Mouse (Mus musculus): ENCODE data around the gene Igfbpl1.

Igfbpl1 gene

DNA sequence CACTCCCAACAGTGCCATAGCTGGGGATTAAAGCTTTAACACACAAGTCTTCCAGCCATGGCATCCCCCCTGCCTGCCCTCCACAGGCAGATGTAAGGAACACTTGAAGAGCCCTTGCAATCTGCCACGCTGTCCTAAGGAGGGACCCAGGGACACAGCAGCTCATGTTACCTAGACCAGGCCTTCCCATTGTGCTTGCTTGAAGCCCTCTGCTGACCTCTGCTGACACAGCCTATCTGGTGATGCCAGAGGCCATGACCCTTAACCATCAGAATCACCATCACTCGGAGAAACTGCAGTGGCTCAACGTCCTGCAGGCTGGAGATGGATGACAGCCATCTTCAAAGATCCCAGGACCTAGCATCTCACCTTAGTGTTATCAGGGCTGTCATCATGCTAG is 4.7 kb downstream of the Igfbpl1 start:
- no peak for DNase-seq

DNA sequence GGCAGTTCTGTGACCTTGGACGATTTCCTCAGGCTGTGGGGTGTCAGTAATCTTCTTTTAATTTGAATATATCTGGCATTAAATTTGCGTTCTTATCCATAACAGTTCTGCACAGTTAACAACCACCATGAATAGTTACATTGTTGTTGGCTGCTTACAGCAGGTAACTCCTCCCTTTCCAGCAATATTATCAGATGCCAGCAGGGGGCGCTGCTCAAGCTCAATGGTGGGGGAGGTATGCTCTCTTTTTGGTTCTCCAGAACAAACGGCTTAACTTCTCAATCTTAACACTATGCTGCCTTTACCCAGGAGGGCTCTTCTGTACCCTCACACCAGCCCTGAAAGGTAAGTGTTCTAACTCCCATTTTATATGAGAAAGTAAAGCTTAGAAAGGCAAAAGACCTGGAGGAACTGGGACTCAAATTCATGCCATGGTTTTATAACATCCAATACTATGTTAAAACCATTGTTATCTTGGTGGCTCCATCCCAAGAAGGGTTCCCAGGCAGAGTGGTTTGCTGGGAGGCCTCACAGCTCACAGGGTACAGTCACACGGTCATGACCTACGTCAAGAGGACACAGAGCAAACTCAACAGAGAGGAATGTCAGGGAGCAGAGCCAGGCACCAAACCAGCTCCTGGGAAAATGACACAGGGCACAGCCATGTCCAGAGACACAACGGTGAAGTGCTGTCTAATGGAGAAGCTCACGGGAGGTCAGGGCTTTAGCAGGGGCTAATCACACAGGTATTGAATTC is 6.5 kb downstream of the Igfbpl1 start:
- peak; percentile 81 to 83 for DNase-seq

DNA sequence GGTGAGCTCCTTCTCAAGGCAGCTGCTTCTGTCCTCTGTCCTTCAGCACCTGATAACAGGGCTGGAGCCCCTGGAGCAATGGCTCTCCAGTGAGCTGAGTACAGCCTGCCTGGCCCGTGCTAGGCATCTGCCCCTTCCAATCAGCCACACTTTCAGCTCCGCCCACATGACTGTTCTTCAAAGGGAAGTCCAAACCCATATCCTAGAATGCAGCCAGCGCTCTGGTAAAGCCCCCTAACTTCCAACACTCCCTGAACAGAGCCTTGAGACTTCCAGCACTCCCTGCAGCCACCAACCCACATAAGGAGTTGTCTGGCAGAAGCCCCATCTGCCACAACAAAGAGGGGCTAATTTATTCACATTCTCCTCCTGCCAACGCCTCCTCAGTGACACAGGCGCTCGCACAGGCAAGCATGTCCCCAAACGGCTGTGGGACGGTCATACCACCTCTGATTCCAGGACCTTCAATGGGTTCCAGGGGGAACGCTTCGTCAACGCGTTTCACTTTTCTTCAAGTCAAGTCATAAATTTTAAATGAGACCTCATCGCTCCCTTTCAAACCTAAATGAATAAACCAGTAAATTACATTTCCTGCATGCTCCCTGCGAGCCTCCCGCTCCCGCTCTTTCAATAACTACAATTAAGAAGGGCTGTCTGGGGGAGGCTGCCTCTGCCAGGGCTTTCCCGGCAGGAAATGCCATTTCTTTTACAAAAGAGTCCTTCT is 7.4 kb downstream of the Igfbpl1 start:
- DNase-seq: peak in 1 of 2 experiments; percentile 14

DNA sequence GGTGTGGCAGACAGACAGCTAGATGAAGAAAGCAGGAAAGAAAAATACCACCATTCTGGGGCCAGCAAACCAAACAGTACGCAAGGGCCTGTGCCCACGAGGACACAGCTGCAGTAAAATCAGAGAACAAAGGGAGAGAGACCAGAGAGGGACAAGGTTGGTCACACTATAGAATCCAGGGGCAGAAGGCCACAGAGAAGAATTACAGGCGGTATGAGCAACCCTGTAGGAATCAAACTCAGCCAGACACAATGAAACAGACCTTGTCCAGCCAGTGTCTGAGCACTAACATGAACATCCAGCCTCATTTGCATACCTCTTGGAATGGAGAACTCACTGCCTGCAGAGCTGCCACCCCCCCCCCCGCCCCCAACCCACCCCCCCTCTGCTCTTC is 7.9 kb downstream of the Igfbpl1 start:
- DNase-seq: no peak

DNA sequence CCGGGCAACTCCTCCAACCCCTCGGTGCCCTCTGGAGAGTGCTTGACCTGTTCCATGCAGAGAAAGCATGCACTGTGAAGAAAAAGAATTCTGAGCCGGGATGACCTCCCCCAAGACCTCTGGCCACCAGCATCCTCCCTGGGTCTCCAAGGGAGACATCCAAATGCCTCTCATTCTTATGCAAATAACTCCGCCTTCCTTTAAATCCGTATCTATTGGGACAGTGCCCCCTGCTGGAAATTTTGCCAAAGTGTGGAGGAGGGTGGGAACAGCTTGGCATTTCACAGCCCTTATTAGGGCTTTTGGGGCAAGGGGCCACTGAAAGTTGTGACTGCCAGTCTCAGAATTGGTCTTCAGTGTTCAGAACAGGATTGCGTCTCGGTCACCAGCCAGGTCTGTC is 11.2 kb downstream of the Igfbpl1 start:
- DNase-seq: peak; percentile 50 to 51

DNA sequence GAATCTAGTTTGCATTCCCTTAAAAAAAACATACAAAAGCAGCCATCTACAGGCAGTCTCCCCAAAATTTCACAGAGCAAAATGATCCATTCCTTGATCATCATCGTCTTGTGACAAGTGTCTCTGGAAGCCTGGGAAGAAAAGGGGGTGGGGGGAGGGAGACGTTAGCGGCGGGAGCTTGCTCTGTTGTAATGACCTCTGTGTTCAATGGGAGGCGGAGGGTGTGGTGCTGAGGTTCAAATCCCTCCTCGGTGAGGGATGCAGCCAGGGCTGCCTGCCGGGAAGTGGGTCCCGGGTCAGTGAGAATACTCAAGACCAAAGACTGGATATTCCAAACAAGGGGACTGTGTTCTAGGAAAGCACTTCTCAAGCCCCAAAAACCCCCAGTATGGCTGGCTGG is 15.5 kb downstream of the Igfbpl1 start:
- DNase-seq: no peak

DNA sequence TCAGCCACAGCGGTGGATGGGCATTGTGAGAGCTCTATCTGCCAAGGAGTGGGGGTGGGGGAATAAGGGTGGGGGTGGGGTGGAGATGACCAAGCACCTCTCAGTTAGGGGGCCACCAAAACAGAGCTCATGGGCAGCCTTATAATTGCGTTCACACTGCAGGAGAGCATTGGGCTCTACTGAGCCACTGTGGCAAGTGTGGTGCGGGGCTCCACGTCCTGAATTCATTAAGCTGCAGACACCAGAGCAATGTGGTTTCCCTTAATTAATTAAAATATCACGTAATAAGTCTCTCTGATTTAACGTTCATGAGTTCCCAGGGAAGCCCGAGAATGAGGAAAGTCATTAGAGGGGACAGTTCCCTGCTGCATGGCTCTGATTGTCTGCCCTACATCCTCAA is 18.7 kb downstream of the Igfbpl1 start:
- no peak for DNase-seq

DNA sequence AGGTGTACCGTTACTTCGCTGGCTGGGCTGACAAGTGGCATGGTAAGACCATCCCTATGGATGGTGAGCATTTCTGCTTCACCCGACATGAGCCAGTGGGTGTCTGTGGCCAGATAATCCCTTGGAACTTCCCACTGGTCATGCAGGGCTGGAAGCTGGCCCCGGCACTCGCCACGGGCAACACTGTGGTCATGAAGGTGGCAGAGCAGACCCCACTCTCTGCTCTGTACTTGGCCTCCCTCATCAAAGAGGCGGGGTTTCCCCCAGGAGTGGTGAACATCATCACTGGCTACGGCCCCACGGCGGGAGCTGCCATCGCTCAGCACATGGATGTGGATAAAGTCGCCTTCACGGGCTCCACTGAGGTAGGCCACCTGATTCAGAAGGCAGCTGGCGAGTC is 23.8 kb downstream of the Igfbpl1 start:
- no peak for DNase-seq

DNA sequence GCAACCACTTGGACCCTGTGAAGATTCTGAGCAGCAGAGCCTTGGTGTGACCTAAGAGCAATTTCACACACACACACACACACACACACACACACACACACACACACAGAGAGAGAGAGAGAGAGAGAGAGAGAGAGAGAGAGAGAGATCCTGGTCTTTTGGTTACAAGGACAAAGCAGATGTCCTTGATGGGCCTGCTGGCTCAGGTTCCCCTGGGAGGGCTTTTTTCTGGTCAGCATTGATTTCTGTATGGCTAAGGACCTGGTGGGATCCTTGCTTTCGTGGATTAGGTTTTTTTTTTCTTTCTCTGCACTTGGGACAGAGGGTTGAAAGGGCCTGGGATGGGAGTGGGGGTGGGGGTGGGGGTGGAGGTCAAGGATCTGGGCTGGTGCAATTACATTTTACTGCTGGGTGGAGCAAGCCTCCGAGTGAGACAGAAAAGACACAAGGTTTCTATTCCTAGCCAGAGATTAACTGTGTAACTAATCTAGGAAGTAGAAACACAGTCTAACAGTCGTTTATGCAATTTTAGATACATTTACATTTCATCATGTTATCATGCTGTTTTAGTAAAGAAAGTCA is 26.7 kb downstream of the Igfbpl1 start:
- DNase-seq: no peak

DNA sequence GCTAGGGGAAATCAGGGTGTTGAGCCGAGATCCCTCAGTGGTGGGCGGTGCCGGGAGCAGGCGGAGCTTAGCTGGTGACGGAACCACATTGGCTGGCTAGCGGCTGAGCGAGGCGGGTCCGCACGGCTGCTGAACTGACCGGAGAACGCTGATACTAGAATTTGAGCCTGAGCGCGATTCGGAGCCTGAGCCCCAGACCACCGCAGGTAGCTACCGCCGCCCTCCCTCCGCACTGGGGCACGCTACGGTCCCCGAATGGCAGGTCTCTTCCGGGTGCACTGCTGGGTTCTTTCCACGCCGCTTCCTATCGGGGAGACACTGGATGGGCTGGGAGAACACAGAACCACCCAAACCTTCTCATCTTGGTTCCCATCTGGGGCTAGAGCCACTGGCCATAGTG is 27.8 kb downstream of the Igfbpl1 start, which contains the start of gene Aldh1b1:
Gene Aldh1b1, plus strand, starts transcription at position 59 of the 400 bp plus-strand sequence.
- DNase-seq: peak; percentile 80 to 84

DNA sequence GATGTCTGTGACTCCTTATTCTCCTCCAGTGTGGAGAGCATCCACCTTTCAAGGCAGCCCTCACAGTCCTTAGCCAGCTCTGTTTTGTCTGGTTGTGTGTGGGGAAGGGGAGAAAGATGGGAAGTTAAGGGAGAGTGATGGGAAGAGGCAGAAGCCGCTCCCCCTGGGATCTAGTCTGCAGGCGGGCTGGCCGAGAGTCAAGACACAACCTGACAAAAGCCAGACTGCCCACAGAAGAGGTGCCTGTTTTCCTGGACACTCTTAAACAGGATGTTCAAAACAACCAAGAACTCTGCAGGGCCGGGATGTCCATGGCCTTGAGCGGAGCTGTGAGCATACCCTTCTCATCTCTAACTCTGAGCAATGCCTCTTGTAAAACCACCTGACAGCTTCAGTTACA is 30.0 kb downstream of the Igfbpl1 start:
- DNase-seq: no peak

DNA sequence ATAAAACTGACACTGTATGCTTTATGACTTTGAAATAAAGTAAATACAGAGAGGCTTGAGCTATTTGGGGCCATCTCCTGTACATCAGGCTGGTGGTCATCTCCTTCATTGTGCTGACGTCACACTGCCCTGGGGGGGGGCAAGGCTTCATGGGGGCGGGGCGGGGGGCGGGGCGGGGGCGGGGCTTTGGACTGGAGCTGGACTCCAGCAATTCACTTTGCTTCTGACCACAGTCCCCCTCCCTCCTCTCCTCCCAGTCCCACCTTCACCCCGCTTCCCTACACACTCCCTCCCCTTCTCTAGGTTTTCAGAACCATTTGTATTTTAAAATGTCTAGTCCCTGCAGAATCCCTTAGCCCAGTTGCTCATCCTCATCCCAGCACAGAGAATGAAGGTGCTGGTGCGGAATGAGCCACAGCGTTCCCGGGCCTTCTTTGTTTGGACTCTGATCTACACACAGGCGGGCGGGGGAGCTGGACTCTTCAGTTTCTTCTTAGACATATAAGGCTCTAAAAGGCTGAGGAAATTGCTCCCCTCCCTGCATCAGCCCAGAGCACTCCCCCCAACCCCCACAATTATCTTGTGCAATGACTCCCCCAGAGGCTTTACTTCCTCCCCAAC is 31.4 kb downstream of the Igfbpl1 start:
- peak; percentile 17 to 23 for DNase-seq

DNA sequence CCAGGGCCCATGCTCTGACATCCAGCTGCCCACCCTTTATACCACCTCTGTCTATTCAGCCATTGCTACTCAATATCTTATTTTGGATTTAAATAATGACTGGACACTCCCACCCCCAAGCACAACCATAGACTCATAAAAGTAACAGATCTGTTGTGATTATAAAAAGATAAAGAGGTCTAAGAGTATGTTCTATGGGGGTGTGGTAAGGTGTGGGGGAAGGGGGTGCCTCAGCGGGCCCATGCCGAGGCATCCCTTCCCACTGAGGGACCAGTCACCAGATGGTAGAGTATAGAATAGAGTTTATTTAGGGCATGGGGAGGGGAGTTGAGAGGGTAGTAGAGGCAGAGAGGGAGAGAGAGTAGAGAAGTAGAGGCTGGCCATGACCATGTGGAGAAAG is 36.7 kb downstream of the Igfbpl1 start:
- DNase-seq: no peak

DNA sequence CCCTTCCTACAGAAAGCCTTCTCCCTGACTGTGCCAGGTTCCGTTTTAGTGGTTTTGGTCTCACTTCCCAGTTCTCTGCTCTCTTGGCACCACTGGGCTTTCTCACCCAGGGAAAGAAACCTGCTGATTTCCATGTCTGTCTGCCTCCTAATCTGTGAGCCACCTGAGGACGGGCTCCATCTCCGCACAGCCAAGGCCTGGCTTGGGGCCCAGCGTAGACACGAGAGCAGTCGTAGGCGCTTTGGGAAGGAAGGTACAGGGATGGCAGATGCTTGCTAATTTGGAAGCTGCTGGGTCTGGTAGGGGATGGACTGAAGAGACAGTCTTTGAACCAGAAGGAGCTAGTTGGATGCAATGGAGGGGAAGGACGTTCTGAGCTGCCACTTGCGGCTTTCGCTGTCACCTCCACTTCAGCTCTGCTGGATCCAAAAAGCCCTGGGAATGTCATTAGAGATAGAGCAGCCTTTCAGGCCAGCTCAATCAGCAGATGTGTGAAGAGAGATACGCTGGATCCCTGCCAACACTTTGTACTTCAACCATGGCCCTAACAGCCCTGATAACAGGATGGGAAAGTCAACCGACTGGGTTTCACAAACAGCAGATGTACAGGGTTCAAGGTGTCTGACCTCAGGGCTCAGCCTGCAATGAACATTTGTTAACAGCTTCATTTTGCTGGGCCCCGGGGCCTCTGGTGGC is 37.3 kb downstream of the Igfbpl1 start:
- DNase-seq: no peak

DNA sequence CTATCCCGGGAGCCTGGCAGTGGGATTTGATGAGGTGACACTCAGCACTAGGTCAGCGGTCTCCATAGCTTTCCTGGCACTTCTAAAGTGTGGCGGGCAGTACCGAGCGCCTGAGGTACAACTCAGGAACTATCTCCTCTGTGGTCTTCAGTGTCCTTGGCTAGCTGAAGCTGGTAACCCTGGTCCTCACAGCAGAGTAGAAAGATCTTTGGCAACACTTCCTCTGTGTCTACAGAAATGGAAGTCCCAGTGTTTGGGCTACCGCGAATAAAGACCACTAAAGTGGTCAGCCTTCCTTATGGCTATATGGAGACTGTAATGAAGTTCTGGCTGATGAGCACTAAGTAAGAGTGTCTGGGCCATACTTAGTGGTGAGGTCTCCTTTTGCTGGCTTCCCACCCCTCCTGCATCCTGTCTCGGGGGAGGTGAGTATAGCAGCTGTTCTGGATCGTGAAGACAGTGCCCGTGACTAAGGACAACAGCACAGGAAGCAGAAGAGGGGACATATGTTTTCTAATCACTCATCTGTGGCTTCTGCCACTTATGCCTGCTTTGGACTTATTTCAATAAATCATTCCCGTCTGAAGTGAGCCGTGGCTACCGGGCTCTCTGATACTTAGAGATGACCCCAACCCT is 38.2 kb downstream of the Igfbpl1 start:
- no peak for DNase-seq

DNA sequence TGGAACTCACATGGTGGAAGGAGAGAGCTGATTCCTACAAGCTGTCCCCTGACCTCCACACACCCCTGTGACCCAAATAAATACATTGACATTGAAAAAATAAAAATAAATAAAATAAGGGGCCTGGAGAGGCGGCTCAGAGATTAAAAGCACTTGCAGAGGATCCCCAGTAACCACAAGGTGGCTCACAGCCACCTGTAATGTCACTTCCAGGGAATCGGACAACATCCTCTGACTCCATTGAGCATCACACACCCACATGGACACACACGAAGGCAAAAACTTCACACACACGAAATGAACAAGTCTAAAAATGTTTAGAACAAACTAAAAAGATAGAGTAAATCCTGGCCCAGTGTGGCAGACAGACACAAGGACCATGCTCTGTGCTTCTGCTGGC is 40.0 kb downstream of the Igfbpl1 start:
- DNase-seq: no peak

DNA sequence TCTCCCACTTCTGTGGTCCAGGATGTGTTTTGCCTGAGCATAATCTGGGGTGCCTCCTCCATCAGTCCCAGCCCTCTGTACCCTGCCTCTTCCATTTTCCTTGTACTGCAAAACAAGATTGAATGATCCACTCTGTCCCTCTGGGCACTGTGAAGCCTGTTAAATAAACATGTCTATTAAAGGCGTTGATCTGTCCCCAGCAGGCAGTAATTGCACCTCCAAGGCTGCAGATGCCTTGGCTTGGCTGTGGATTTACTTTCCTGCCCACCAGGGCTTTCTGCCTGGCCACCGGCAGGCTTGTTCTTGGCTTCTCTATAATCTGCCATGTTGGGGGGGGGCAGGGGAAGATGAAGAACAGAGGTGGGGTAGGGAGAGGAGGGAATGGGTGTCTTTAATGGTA is 40.8 kb downstream of the Igfbpl1 start:
- no peak for DNase-seq

DNA sequence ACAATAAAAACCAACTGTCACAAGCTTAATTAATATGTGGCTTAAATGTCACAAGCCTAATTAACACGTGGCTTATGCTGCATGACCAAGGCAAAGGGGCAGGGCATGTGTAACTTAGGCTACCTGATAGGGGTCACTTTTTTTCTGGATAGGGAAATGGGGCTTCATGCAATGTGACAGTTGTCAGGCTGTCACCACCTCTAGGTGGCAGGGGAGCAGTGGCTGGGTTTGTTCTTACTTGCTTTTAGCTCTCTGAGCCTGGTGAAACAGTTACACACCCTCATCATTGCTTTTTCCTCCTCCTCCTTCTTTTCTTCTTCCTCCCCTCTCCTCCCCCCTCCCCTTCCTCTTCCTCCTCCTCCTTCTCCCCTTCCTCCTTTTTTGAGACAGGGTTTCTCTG is 43.1 kb downstream of the Igfbpl1 start:
- DNase-seq: no peak

DNA sequence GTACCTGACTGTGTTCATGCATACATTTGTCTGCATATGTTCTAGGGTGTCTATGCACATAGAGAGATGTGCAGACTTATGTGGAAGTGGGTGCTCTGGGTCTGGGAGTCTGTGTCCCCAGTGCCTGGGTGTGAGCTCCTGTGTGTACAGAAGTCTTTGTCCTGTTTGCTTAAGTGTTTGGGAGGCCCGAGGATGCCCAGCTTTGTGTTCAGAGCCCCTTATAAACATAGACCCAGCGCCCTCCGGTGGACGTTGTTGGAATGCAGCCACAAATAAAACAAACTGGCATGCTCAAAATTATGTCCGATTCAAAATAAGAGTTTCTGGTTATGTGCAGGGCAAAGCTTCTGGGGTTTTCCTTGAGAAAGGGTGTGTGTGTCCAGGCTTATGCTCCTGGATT is 55.1 kb downstream of the Igfbpl1 start:
- peak; percentile 40 to 46 for DNase-seq

DNA sequence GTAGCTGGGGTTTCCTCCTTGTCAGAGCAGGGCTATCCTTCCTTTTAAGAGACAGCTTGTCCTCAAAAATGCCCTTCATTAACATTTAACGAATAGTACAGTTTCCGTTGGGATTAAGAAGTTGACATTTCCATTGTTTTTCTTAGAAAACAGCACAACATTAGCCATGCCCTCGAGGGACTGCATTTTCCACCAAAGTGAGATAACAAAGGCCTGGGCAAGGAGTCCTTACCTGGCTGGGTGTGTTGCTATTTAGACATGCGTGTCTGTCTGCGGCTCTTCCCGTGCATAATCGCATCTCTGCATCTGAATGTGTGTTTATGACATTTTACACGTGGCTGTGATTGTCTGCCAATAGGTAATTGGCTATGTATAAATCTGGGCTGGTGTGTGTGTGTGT is 55.5 kb downstream of the Igfbpl1 start:
- DNase-seq: no peak

DNA sequence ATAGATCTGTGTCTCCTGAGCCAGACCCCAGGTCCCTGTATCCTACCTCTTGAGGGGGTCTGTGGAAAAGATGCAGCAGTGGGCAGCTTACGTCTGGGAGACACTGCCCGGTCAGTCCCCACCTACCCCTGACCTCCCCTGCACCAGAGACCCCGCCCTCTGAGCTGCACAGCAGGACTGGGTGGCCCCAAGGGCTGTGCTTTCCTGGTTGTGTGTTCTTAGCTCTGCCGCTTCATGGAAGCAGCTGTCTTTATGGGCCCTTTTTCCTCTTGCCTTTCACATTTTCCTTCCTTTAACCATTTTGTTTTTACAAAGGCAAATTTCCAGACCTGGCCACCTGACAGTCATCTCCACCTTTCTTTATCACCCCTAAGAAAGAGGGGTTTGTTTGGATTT is 56.1 kb downstream of the Igfbpl1 start:
- no peak for DNase-seq

DNA sequence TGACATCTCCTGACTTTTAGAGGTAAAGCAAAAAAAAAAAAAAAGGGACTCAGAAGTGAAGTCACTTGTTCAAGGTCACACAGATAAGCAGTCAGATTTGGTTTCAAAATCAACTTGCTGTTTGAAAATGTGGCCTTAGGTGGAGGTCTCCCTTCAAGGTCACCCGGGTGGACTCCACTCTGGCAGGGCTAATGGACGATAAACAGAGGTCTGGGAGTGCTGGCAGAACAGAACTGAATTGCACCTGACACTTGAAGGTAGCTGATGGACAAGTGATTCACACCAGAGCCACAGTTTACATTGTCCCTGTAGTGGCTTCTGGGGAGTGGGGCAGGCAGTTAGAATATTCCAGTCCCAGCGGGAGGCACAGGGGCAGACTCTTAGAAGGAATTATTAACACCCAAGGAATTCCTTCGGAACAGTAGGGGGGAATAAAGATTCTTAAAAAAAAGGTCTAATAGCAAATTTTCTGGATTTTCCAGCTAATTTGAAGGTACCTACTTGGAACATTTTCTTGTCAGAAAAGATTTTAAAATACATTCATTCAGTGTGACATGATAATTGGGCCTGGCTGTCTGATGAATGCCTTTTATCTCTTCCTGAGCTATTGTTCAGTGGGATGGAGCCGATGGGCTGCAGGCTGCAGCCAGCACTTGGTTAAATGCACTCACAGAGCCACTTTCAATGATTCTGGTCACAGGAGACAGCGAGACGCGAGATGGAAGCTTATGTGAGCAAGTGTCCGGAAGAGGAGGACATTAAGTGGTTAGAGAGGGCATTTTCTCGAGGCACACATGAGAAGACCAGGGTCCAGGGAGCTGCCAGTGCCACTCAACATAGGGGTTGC is 56.7 kb downstream of the Igfbpl1 start:
- DNase-seq: no peak
